Mouse (Mus musculus) midbrain, embryonic 12.5 days (tissue): Measurements from ENCODE around the gene Agfg2. TPM values are rescaled to one million over a fixed set of nuclear protein-coding genes. Genes with fewer than 3 reads are reported as not detected.
"Not testable (repeated sequence)": the region's sequence is repeated elsewhere in the genome, so short reads cannot be mapped to it uniquely, and the experiment has no call there.

Experiments used
- ATAC-seq: fragments of 200-750 bp; cut with Nextera tagmentation; 2 replicates; pipeline ENCODE4 v1.8.0; 2017; ENCODE audit warnings: low read depth, moderate TSS enrichment, moderate library complexity; ENCODE audit not compliant: low FRiP score
- H3K27ac ChIP-seq: fragments of 300-500 bp; sonication (generic); replicated peaks from 2 replicates; pipeline ENCODE4 v1.5.1; 2016; ENCODE audit warnings: mild to moderate bottlenecking
- H3K27me3 ChIP-seq: fragments of 300-500 bp; sonication (generic); 2 replicates; pipeline ENCODE4 v1.6.1; 2016; ENCODE audit warnings: mild to moderate bottlenecking
- H3K36me3 ChIP-seq: fragments of 300-500 bp; sonication (generic); 2 replicates; pipeline ENCODE4 v1.6.1; 2016
- H3K4me1 ChIP-seq: fragments of 300-500 bp; sonication (generic); 2 replicates; pipeline ENCODE4 v1.6.1; 2016
- H3K4me2 ChIP-seq: fragments of 300-500 bp; sonication (generic); replicated peaks from 2 replicates; pipeline ENCODE4 v1.6.1; 2016; ENCODE audit warnings: mild to moderate bottlenecking, moderate library complexity
- H3K4me3 ChIP-seq: fragments of 300-500 bp; sonication (generic); 2 replicates; pipeline ENCODE4 v1.5.1; 2016; ENCODE audit warnings: mild to moderate bottlenecking
- H3K9ac ChIP-seq: fragments of 300-500 bp; sonication (generic); replicated peaks from 2 replicates; pipeline ENCODE4 v1.6.1; 2016; ENCODE audit warnings: mild to moderate bottlenecking, moderate library complexity
- H3K9me3 ChIP-seq: fragments of 300-500 bp; sonication (generic); 2 replicates; pipeline ENCODE4 v1.6.1; 2016; ENCODE audit warnings: mild to moderate bottlenecking
- WGBS: fragments of 180-500 bp; shearing (Covaris S2); methylation state at CpG from one replicate; pipeline ENCODE4 v1.1.7; 2016; 5-methylcytosine and 5-hydroxymethylcytosine counted together
- polyA plus RNA-seq: library from polyadenylated mRNA; unstranded; fragments of >200 nt; fragmentation: Nextera tagmentation; extraction: Ambion mirVana; gene quantifications from 2 replicates; pipeline ENCODE4 v1.2.1, GENCODE M21; 2016

The Agfg2 gene
- polyA plus RNA-seq, 1 experiment from 2014 or later = 29.0 TPM

DNA sequence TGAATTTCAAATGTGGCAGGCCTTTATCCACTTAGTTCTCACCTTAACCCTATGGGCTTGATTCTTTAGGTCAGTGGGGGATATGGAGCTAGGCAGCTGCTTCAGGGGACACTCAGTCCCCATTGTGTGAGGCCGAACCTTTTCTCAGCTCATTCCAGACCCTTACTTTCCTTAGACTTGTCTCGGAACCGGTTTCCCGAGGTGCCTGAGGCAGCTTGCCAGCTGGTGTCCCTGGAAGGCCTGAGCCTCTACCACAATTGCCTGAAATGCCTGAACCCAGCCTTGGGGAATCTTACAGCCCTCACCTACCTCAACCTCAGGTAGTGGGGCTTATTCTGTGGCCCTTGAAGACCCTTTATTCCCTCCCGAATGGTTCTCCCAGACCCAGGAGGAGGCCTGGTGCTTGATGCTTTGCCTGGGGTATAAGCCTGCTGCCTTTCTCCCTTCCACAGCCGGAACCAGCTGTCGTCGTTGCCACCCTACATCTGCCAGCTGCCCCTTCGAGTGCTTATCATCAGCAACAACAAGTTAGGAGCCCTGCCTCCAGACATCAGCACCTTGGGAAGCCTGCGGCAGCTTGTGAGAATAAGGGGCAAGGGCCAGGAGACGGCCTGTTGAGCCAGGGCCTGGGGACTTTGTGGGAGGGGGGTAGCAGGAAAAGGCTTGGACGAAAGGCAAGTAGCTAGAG is 51.0 kb downstream of the Agfg2 start:
- 84% methylated on average over 12 of the region's 12 CpGs for WGBS

DNA sequence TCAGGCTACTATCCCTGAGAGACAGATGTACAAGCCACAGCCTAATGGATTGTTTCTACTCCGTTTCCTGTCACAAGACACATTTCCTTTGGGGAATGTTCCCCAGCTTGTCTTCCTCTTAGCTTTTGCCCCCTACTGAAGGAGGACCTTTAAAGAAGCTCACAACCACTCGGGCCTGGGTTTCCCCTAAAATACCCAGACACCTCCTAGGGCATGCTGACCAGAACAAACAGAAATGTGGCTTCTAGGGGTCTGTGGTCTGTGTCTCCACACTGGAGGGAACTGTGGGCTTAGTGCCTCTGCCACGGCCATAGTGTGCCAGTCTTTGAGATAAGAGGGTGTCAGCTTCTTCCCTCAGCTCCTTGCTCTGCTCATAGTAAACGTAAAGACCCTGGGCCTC is 52.9 kb downstream of the Agfg2 start:
- Histone ChIP-seq H3K4me1 (peaks cover 38% of the 10 kb centered on the region), H3K36me3 (peaks cover 34% of the 10 kb centered on the region), H3K9me3 (no peaks in the 10 kb centered on the region), H3K27ac (peak overlapping the region; percentile 39; the same call in 1 of the 2 replicates), H3K9ac (no peak overlapping the region), H3K27me3 (no peaks in the 10 kb centered on the region), H3K4me3 (no peak overlapping the region), H3K4me2 (peak overlapping the region; percentile 90)
- ATAC-seq = no peak
- 79% methylated on average over 4 of the region's 4 CpGs for WGBS

More for the DNA sequence above, 51.0 kb downstream of the Agfg2 start:
- Histone ChIP-seq H3K4me2 (no peak overlapping the region), H3K27ac (no peak overlapping the region), H3K4me1 (peaks cover 33% of the 10 kb centered on the region), H3K27me3 (no peaks in the 10 kb centered on the region), H3K4me3 (no peak overlapping the region), H3K36me3 (peaks cover 54% of the 10 kb centered on the region), H3K9me3 (no peaks in the 10 kb centered on the region), H3K9ac (0 out of 2 replicates have a peak overlapping the region, but pooled peaks have one; percentile 31)
- ATAC-seq = no peak

DNA sequence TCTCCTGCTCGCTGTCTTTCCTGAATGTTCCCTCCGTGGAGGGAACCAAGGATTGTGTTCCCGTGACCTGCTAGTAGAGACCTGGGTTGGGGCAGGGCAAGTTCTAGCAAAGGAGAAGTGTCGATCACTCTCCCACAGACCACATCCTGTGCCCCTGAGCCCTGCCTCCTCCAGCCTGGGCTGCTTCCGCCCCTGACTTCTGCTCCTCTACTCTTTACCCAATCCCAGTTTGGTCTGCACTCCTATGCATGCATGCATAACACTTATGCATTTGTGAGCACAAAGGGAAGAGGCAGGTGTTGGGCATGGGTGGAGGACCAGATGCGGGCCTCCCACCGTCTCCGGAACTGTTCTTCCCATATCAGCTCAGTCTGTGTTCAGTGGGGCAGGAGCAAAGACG is 53.4 kb downstream of the Agfg2 start:
- Histone ChIP-seq H3K36me3 (peaks cover 30% of the 10 kb centered on the region), H3K4me2 (peak overlapping the region; percentile 90), H3K27me3 (no peaks in the 10 kb centered on the region), H3K9me3 (no peaks in the 10 kb centered on the region), H3K4me1 (peaks cover 38% of the 10 kb centered on the region), H3K9ac (peak overlapping the region; percentile 77; the same call in 1 of the 2 replicates), H3K27ac (peak overlapping the region; percentile 39), H3K4me3 (no peak overlapping the region)
- 73% methylated on average over 9 of the region's 9 CpGs for WGBS
- no peak for ATAC-seq

DNA sequence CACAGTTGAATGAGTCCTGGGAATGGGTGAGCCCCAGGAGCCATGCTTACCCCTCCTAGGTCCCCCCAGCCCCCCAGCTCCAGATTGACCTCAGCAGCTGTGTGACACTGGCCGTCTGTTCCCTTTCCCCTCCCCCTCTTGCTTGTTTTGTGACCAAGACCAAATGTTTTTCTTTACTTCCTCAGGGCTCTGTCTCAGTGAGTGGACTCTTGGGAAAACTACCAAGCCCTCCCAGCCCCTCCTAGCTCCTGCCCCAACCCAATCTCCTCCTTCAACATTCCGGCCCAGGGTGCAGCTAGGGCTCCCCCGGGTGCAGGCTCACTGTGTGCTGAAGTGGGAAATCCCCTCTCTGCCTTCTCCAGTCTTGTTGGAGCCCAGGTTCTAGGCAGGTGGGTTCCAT is 53.9 kb downstream of the Agfg2 start:
- WGBS = 54% methylated on average over 3 of the region's 3 CpGs
- no peaks in the 10 kb centered on the region for H3K27me3 ChIP-seq
- H3K4me2 ChIP-seq = peak overlapping the region; percentile 90
- no peak for ATAC-seq
- H3K36me3 ChIP-seq = peaks cover 24% of the 10 kb centered on the region
- peak overlapping the region; percentile 71 for H3K4me3 ChIP-seq
- peak overlapping the region; percentile 39; the same call in 1 of the 2 replicates for H3K27ac ChIP-seq
- peak overlapping the region; percentile 77 for H3K9ac ChIP-seq
- H3K4me1 ChIP-seq = peaks cover 40% of the 10 kb centered on the region
- H3K9me3 ChIP-seq = no peaks in the 10 kb centered on the region

DNA sequence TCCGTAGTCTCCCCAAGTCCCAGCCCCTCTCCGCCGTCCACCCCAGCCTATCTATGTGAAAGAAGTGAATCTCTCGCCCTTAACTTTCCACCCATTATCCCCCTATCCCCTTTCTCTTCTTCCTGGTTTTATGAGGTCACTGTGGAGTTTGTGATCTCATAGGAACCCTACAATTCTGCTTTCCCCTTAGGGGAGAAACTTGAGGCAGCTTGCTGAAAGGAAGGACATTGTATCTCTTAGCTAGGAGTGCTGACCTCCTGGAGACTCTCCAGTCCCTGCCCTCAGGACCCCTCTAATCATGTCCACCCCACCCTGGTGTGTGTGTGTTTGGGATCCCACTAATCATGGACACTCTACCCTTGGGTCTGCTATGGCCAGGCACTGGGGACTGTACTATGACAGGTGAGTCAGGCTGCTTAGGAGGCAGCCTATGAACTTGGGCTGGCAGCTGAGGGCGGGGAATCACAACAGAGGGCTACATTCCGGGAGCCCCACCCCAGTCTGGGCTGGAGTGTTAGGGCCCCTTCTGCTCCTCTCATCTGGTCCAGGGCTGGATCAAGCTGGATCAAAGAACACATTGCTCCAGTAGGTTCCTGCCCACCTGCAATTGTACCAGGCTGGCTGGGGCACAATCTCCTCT is 54.5 kb downstream of the Agfg2 start:
- H3K27ac ChIP-seq = peak overlapping the region; percentile 42; the same call in 1 of the 2 replicates

DNA sequence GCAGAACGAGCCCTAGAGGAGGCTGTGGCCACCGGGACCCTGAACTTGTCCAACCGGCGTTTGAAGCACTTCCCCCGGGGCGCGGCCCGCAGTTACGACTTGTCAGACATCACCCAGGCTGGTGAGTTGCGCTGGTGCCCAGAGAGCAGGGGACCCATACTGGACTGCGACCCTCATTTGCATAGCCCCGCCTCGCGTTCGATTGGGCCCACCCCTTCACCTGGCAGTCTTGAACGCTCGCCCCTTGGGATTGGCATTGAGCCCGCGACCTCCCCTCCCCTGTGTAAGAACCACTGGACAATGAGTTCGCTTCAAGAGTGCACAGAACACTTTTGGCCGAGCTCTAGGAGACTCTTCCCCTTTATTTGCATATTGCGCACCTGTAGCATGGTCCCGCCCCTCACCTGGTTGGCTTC is 55.2 kb downstream of the Agfg2 start:
- Histone ChIP-seq H3K27me3 (no peaks in the 10 kb centered on the region), H3K36me3 (peaks cover 17% of the 10 kb centered on the region), H3K27ac (peak overlapping the region; percentile 91), H3K9ac (peak overlapping the region; percentile 77), H3K4me2 (peak overlapping the region; percentile 90), H3K4me3 (peak overlapping the region; percentile 71), H3K9me3 (no peaks in the 10 kb centered on the region), H3K4me1 (peaks cover 46% of the 10 kb centered on the region)
- peak; percentile 45 for ATAC-seq
- 1% methylated on average over 23 of the region's 23 CpGs for WGBS

More for the DNA sequence above, 54.5 kb downstream of the Agfg2 start:
- H3K4me1 ChIP-seq = peaks cover 41% of the 10 kb centered on the region
- peak overlapping the region; percentile 77 for H3K9ac ChIP-seq
- H3K36me3 ChIP-seq = peaks cover 18% of the 10 kb centered on the region
- no peaks in the 10 kb centered on the region for H3K9me3 ChIP-seq
- peak overlapping the region; percentile 71 for H3K4me3 ChIP-seq
- no peak for ATAC-seq
- no peaks in the 10 kb centered on the region for H3K27me3 ChIP-seq
- H3K4me2 ChIP-seq = peak overlapping the region; percentile 90
- 30% methylated on average over 6 of the region's 6 CpGs for WGBS

DNA sequence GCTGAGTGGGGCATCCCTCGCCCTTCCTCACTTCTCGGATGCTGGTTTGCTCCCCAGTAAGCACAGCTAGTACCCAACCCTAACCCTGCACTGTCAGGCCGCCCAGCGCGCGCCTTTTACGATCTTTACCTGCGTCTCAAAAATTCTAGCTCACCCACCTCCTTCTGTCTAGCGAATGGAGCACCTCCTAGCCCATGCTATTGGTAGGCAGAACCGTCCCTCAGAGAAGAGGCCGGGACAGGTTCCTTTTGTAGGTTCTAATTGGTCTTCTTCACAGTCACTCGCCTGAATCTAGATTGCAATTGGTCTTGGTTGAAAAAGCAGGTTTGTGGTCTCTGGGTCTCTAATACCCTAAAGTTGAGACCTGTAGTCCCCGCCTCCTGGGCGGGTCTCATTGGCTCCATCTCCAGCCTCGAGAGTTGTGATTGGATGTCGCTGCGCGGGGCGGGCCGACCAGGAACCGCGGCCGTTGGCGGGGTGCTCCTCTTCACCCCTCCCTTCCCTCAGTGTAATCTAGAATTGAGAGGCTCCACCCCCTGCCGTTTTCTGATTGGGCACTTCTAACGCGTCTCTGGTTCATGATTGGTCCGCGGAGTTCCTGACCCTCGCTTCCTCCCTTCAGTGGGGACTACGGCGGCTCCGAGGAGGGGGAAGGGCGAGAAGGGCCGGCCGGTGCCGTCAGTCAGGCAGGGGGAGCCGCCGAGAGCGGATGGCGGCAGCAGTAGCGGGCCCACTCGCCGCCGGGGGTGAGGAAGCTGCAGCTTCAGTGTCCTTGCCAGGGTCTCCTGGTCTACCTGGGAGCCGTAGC is 55.8 kb downstream of the Agfg2 start, which contains the start of the genes Fbxo24, Lrch4 and Gm20605:
Gene Fbxo24, minus strand, starts transcription at position 505 of the 808 bp plus-strand sequence.
Gene Lrch4, plus strand, starts transcription at position 624 of the 808 bp plus-strand sequence.
Gene Gm20605, plus strand, starts transcription at position 678 of the 808 bp plus-strand sequence.
- H3K9me3 ChIP-seq = no peaks in the 10 kb centered on the region

DNA sequence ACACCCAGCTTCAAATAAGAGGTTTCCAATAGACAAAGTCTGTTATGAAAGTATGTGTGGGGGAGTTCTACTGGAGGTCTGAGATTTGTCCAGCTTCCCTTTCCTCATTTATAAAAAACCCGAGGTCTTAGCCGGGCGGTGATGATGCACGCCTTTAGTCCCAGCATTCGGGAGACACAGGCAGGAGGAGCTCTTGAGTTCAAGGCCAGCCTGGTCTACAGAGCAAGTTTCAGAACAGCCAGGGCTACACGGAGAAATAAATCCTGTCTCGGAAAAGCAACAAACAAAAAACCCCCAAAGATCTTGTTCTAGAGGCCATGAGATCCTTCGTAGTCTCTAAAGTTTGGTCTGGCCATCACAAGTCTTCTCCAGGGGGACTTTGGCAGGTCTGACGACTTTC is 56.5 kb downstream of the Agfg2 start:
- Histone ChIP-seq H3K9ac (peak overlapping the region; percentile 59), H3K36me3 (0 out of 2 replicates have a peak, but pooled peaks cover 4% of the 10 kb centered on the region), H3K4me1 (peaks cover 46% of the 10 kb centered on the region), H3K4me2 (peak overlapping the region; percentile 66), H3K4me3 (peak overlapping the region; percentile 71), H3K27ac (peak overlapping the region; percentile 85), H3K9me3 (no peaks in the 10 kb centered on the region), H3K27me3 (peaks cover under 1% of the 10 kb centered on the region; the same call in 1 of the 2 replicates)
- no peak for ATAC-seq
- 4% methylated on average over 9 of the region's 9 CpGs for WGBS

More for the DNA sequence above, 55.8 kb downstream of the Agfg2 start, which contains the start of the genes Fbxo24, Lrch4 and Gm20605:
- ATAC-seq = peak; percentile 99
- Histone ChIP-seq H3K27me3 (no peaks in the 10 kb centered on the region), H3K4me2 (peak within 1 kb of the TSS; percentile 90), H3K27ac (peak within 1 kb of the TSS; percentile 91), H3K9ac (peak within 1 kb of the TSS; percentile 77), H3K4me1 (peaks cover 46% of the 10 kb centered on the region), H3K4me3 (peak within 1 kb of the TSS; percentile 71), H3K36me3 (peaks cover 11% of the 10 kb centered on the region)
- under 1% methylated on average over 45 of the region's 46 CpGs for WGBS

DNA sequence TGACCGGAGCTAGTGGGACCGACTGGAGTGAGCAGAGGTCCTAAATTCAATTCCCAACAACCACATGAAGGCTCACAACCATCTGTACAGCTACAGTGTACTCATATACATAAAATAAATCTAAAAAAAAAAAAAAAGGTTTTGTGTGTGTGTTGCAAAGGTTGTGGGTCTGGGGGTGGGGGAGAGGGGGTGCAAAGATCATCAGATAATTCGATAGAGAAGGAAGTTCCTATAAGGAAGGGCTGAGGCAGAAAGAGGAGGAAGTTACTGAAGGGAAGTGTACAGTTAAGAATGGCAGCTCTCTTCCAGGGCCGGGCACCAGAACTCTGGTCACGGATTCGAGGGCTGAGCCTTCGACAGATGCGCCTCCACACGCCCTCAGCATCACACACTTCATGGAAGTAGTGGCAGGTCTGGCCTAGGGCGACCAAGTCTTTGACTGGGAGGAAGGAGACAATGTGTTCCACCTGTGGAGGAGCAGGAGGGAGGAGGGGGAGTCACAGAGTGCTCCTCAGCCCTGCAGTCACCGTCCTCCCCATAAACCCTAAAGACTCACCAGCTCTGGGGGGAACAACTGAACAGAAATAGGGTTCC is 60.5 kb downstream of the Agfg2 start:
- no peak overlapping the region for H3K9ac ChIP-seq
- no peak overlapping the region for H3K27ac ChIP-seq
- ATAC-seq = no peak
- WGBS = 83% methylated on average over 11 of the region's 11 CpGs
- H3K4me3 ChIP-seq = no peak overlapping the region
- H3K4me1 ChIP-seq = peaks cover 12% of the 10 kb centered on the region
- no peaks in the 10 kb centered on the region for H3K9me3 ChIP-seq
- peaks cover 4% of the 10 kb centered on the region; the same call in 1 of the 2 replicates for H3K27me3 ChIP-seq
- no peak overlapping the region for H3K4me2 ChIP-seq
- no peaks in the 10 kb centered on the region for H3K36me3 ChIP-seq

DNA sequence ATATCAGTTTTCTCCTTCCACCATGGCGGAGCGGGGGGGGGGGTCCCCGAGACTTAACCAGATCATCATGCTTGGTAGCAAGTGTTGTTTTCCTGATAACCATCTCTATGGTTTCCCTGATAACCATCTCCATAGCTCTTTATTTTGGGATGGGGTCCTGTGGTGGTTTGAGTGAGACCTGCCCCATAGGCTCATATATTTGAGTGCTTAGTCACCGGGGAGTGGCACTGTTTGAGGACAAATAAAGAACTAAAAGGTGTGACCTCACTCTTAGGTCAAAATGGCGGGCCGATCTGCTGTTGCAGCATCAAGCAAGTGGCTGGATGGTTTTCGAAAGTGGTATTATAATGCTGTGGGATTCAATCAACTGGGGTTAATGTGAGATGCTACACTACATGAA is 69.2 kb downstream of the Agfg2 start:
- Histone ChIP-seq H3K27ac (no peak overlapping the region), H3K36me3 (no peaks in the 10 kb centered on the region), H3K4me1 (peaks cover 25% of the 10 kb centered on the region), H3K27me3 (0 out of 2 replicates have a peak, but pooled peaks cover 7% of the 10 kb centered on the region), H3K9me3 (no peaks in the 10 kb centered on the region), H3K4me3 (no peak overlapping the region), H3K9ac (no peak overlapping the region), H3K4me2 (no peak overlapping the region)
- no peak for ATAC-seq
- WGBS = 85% methylated on average over 7 of the region's 7 CpGs

DNA sequence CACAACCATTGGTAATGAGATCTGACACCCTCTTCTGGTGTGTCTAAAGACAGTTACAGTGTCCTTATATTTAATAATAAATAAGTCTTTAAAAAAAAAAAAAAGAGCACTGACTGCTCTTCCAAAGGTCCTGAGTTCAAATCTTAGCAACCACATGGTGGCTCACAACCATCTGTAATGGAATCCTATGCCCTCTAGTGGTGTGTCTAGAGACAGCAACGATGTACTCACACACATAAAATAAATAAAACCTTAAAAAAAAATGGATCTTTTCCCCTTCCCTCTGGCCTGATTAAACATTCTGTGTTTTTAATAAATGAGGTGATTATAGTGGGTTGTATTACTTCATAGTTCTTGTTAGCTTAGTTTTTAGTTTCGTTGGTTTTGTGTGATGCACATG is 69.6 kb downstream of the Agfg2 start:
- not testable (repeated sequence) for H3K9ac ChIP-seq, H3K36me3 ChIP-seq, ATAC-seq, H3K4me3 ChIP-seq, H3K9me3 ChIP-seq, H3K4me2 ChIP-seq, H3K27ac ChIP-seq, H3K27me3 ChIP-seq
- H3K4me1 ChIP-seq = peaks cover 28% of the 10 kb centered on the region
- 92% methylated on average over 2 of the region's 2 CpGs for WGBS
